ENCODE assay signal across 14 mouse cellular contexts in genomic region chr9:59687416-59688046, GRCm38 (mm10). TPM values are rescaled to one million over a fixed set of nuclear protein-coding genes. Genes with fewer than 3 reads are reported as not detected.
DNase-seq lines count a peak whose midpoint lies in the region; TF ChIP-seq lines count a peak whose summit lies in the region.
"Had no signal": no experiment of that assay in that cellular context is flagged by ENCODE, and none has a peak within 500 bp of the region (broad histone marks: within the 10 kb centered on the region; RNA-seq: fewer than 3 reads in every experiment).

No protein-coding gene starts in this region.

- no peak for DNase-seq in layer of hippocampus, adult 2 months (ENCODE audit: low spot score in 2 of 2)
- DNase-seq in layer of hippocampus, postnatal 36 days, result no peak
- peak; percentile 76 for DNase-seq in Muller cell, postnatal 12 days (ENCODE audit: inconsistent ontology term)
- peak; percentile 56 to 57 for DNase-seq in left cerebral cortex, adult 2 months (ENCODE audit: extremely low spot score in 1 of 2, low spot score in 2 of 2)
- peak; percentile 14 for DNase-seq in retina, embryonic 14.5 days (ENCODE audit: low spot score)
- no peak for DNase-seq in adrenal gland, postnatal 25 days
- DNase-seq in cerebellum, adult 9-10 months, result no peak
- DNase-seq in heart, adult 8-10 months (ENCODE audit: low spot score), result no peak
- DNase-seq: kidney, adult 2 months; thymus, postnatal 36 days had no signal

- H3K4me3 ChIP-seq in layer of hippocampus, adult 2 months, result no peak overlapping the region
- H3K4me3 ChIP-seq in left cerebral cortex, adult 2 months, result no peak overlapping the region
- H3K4me3 ChIP-seq: embryonic facial prominence, embryonic 12.5 days; limb, embryonic 13.5 days; megakaryocyte, embryonic 14.5 days; neural tube, embryonic 12.5 days had no signal

- intact Hi-C loops in left cerebral cortex, adult 2 months (cut with DNase I), result loop anchor here (1.0 kb wide), 1 partner anchor 63 kb away; the partner anchor contains the start of genes Myo9a and Senp8

- peak overlapping the region; percentile 14; the same call in 1 of the 2 replicates for H3K27ac ChIP-seq in layer of hippocampus, adult 2 months
- H3K27ac ChIP-seq in left cerebral cortex, adult 2 months, result peak overlapping the region; percentile 84
- H3K27ac ChIP-seq: embryonic facial prominence, embryonic 12.5 days; limb, embryonic 13.5 days; neural tube, embryonic 12.5 days had no signal

- TF ChIP-seq CTCF in layer of hippocampus, adult 2 months (conservative IDR thresholded peaks at IDR 0.05), result no peak
- no peak for TF ChIP-seq CTCF in left cerebral cortex, adult 2 months (IDR thresholded peaks at IDR 0.05)

RNA-seq across cellular contexts. Expression of gene Gramd2, which starts 7.6 kb away (rescaled TPM):
- 1 to 10 TPM; 5.7 to 7.5 TPM for total RNA-seq in layer of hippocampus, adult 2 months (2021)
- total RNA-seq in layer of hippocampus, postnatal 36 days (2021), result 1 to 10 TPM; 5.0 to 6.9 TPM
- 10 to 100 TPM in 1 of 2 experiments, 1 to 10 TPM in 1; 8.6 to 10.7 TPM for total RNA-seq in left cerebral cortex, adult 2 months (2021)
- total RNA-seq in adrenal gland, postnatal 25 days (2021), result 0.12 and 0.24 TPM in 2 replicates
- total RNA-seq in heart, adult 8-10 months (2022), result not detected

RNA-seq across cellular contexts. Expression of gene Pkm, which starts 31.4 kb away (rescaled TPM):
- 1,000 to 10,000 TPM; 1,301 to 1,421 TPM for total RNA-seq in layer of hippocampus, adult 2 months (2021)
- total RNA-seq in layer of hippocampus, postnatal 36 days (2021), result 1,000 to 10,000 TPM; 1,284 to 1,365 TPM
- total RNA-seq in left cerebral cortex, adult 2 months (2021), result 1,000 to 10,000 TPM; 1,277 to 1,324 TPM
- total RNA-seq in adrenal gland, postnatal 25 days (2021), result 706 and 770 TPM in 2 replicates
- 1,000 to 10,000 TPM; 1,114 to 1,272 (median 1,167) TPM for total RNA-seq in heart, adult 8-10 months (2022)

Comparison
In these comparisons a context has a peak if more than half of its experiments do, and no peak if none do; other contexts are left out.
1. DNase-seq: peak in Muller cell, postnatal 12 days (single experiment), left cerebral cortex, adult 2 months (2 of 2) and retina, embryonic 14.5 days (single experiment); none in layer of hippocampus, adult 2 months (0 of 2), layer of hippocampus, postnatal 36 days (0 of 2), adrenal gland, postnatal 25 days (single experiment), cerebellum, adult 9-10 months (single experiment) and heart, adult 8-10 months (single experiment).